Mouse (Mus musculus) olfactory bulb, adult 2 months (tissue): ENCODE measurements around the gene Rybp. TPM values are rescaled to one million over a fixed set of nuclear protein-coding genes. Genes with fewer than 3 reads are reported as not detected.

Experiments used
- H3K27ac ChIP-seq: fragments of 200-500 bp; 2 replicates; pipeline ENCODE4 v1.5.1; 2012; ENCODE audit warnings: low read depth, low read length; ENCODE audit not compliant: insufficient read depth
- H3K4me1 ChIP-seq: fragments of 200-500 bp; 2 replicates; pipeline ENCODE4 v1.6.1; 2012; ENCODE audit warnings: low read length; ENCODE audit not compliant: control insufficient read depth, insufficient read depth
- H3K4me3 ChIP-seq: fragments of 200-500 bp; 2 replicates; pipeline ENCODE4 v1.5.1; 2012; ENCODE audit warnings: mild to moderate bottlenecking, low read depth, low read length, moderate library complexity; ENCODE audit not compliant: insufficient read depth
- CTCF ChIP-seq: fragments of 200-500 bp; IDR thresholded peaks from 2 replicates; pipeline ENCODE4 v1.5.1; 2012; ENCODE audit warnings: low read depth, mild to moderate bottlenecking, low read length, moderate library complexity; ENCODE audit not compliant: insufficient read depth
- POLR2A ChIP-seq: fragments of 200-500 bp; IDR thresholded peaks from 2 replicates; pipeline ENCODE4 v1.6.1; 2012; ENCODE audit warnings: mild to moderate bottlenecking, low read depth, low read length, moderate library complexity; ENCODE audit not compliant: insufficient read depth
- WGBS: fragments of 180-500 bp; shearing (Covaris S2); methylation state at CpG from one replicate; pipeline ENCODE4 v1.1.7; 2018; 5-methylcytosine and 5-hydroxymethylcytosine counted together
- polyA plus RNA-seq: library from polyadenylated mRNA; stranded (reverse); fragments of >200 nt; gene quantifications from 2 replicates; pipeline ENCODE4 v1.2.4, GENCODE M21; 2012; ENCODE audit warnings: low replicate concordance; ENCODE audit not compliant: missing spikeins, insufficient read depth, insufficient read length

The Rybp gene
- polyA plus RNA-seq, 1 experiment: not detected

DNA sequence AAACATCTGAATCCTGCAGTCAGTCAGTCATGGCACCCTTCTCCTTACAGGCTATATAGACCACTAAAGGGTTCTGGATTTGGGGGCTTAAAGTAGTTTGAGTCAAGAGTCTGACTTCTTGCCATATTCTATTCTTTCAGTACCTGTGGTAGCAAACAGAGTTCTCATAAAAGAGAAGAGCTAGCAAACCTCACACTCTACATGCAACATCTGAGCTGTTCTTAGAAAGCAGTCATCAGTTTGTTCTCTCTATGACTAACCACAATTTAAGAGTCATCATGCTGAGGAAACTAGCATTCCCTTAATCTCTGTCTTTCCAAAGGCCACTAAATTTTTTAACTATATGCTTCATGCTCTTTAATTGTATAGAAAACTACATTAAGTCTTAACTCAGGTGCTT lies 11.6 kb downstream of the Rybp start:
- Histone ChIP-seq H3K4me1 (peaks cover 3% of the 10 kb centered on the region; the same call in 1 of the 2 replicates), H3K27ac (no peak overlapping the region), H3K4me3 (no peak overlapping the region)
- TF ChIP-seq CTCF (no peak), POLR2A (no peak)

GRCm38 (mm10) chr6:100273556-100273955 lies 13.7 kb downstream of the Rybp start:
- TF ChIP-seq POLR2A (no peak), CTCF (no peak)
- 44% methylated on average over 1 of the region's 1 CpGs for WGBS
- H3K4me3 ChIP-seq: no peak overlapping the region
- H3K4me1 ChIP-seq: no peaks in the 10 kb centered on the region
- no peak overlapping the region for H3K27ac ChIP-seq

DNA sequence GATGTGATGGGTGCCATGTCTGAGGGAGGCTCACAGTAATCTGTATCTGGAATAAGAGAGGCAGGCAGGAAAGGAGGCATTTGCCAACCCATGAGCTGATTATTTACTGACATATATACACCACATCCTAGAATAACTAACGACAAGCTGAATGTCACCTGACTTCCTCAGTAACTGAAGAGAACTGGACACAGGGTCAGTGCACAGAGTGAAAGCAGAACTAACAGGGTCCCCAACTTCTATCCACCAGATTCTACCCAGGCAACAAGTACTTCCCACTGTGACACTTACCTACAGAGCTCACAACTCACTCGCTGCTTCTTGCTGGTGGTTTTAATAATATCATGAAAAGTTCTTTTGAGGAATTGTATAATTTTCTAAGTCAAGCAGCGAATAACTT lies 15.3 kb downstream of the Rybp start:
- 75% methylated on average over 3 of the region's 3 CpGs for WGBS
- TF ChIP-seq CTCF: no peak
- no peak for TF ChIP-seq POLR2A
- no peaks in the 10 kb centered on the region for H3K4me1 ChIP-seq

DNA sequence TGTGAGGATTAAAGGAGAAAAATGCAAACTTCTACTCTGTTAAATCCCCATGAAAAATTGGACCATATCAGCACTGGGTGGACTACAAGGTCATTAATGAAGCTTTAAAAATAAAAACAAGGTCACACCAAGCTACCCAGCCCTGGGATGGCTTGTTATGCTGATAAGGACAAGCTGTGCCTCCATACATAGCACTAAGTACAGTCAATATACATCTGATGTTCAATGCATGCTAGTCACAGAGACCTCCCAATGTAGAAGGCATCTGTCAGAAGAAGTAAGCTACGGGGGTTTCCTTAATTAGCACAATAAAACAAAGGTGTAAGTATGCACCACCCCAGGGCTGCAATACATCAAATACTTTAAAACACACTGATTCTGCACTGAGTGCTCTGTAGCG lies 16.5 kb downstream of the Rybp start:
- no peak overlapping the region for H3K27ac ChIP-seq
- no peak for TF ChIP-seq CTCF
- no peak for TF ChIP-seq POLR2A
- H3K4me3 ChIP-seq: no peak overlapping the region
- 73% methylated on average over 2 of the region's 2 CpGs for WGBS
- no peaks in the 10 kb centered on the region for H3K4me1 ChIP-seq

More for the DNA sequence above, 15.3 kb downstream of the Rybp start:
- Histone ChIP-seq H3K4me3 (no peak overlapping the region), H3K27ac (no peak overlapping the region)

DNA sequence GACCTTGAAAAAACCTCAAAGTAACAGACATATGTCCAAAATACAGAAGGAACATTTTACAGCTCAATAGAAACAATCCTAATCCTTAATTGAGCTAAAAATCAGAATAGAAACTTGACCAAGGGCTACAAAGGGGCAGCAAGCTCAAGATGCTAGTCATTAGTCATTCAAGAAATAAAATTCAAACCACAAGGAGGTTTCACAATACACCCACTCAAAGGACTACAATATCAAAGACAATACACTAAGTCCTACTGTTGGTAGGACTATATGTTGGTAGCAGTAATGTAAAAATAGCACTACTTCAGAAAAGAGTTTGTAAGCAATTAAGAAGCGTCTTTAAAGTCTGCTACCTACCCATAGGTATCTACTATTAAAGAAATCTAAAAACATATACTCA lies 27.7 kb downstream of the Rybp start:
- TF ChIP-seq POLR2A (no peak), CTCF (no peak)

GRCm38 (mm10) chr6:100258278-100258677 lies 29.0 kb downstream of the Rybp start:
- no peak overlapping the region for H3K4me3 ChIP-seq
- H3K27ac ChIP-seq: no peak overlapping the region
- no peaks in the 10 kb centered on the region for H3K4me1 ChIP-seq
- TF ChIP-seq CTCF: no peak
- no peak for TF ChIP-seq POLR2A

More for the DNA sequence above, 27.7 kb downstream of the Rybp start:
- no peak overlapping the region for H3K27ac ChIP-seq
- WGBS: 92% methylated on average over 1 of the region's 1 CpGs
- H3K4me3 ChIP-seq: no peak overlapping the region
- no peaks in the 10 kb centered on the region for H3K4me1 ChIP-seq

GRCm38 (mm10) chr6:100255411-100255810 lies 31.9 kb downstream of the Rybp start:
- no peak overlapping the region for H3K4me3 ChIP-seq
- H3K4me1 ChIP-seq: no peaks in the 10 kb centered on the region
- no peak for TF ChIP-seq POLR2A
- no peak for TF ChIP-seq CTCF
- no peak overlapping the region for H3K27ac ChIP-seq
- 38% methylated on average over 1 of the region's 1 CpGs for WGBS

DNA sequence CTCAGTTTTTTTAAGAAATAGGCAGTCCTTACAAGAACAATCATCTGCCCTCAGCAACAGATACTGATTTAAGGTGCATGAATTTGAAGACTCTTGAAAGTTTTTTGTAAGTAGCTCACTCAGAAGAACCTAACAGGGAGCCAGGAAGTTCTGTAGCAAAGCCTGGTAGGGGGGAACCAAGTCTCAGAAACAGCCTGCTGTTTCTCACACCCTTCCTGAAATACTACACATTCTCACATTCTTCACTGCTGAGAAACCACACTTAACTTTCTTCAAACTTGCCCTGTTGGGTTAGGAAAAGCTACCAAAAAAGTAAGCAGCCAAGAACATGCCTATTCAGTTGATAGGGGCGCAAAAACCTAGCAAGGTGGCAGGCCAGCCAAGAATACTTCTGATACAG lies 32.6 kb downstream of the Rybp start:
- H3K27ac ChIP-seq: no peak overlapping the region
- no peak overlapping the region for H3K4me3 ChIP-seq
- TF ChIP-seq CTCF: no peak
- TF ChIP-seq POLR2A: no peak
- 44% methylated on average over 1 of the region's 1 CpGs for WGBS
- H3K4me1 ChIP-seq: no peaks in the 10 kb centered on the region

- Histone ChIP-seq H3K4me1 (no peaks in the 10 kb centered on the region), H3K4me3 (no peak overlapping the region), H3K27ac (no peak overlapping the region)
- TF ChIP-seq CTCF: no peak
- no peak for TF ChIP-seq POLR2A
- 74% methylated on average over 3 of the region's 3 CpGs for WGBS
Observed at GRCm38 (mm10) chr6:100244474-100244873, 42.8 kb downstream of the Rybp start.

DNA sequence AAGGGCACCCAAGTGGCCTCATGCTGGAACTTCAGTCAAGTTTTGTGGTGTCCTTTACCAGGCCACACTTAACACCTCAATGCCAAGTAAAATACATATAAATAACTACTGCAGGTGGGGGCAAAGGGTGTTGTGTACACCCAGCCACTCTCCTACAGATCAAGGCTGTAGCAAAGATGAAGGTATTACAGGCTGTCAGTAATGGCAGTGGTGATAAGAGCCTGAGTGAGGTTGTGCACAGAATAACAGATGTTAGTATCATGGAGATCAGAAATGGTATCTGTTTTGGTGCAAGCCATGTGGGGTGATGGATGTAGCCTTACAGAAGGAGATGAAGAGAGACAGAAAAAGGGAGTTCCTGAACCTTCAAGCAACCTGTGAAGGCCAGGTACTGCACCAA lies 52.2 kb downstream of the Rybp start:
- H3K4me1 ChIP-seq: no peaks in the 10 kb centered on the region
- no peak overlapping the region for H3K27ac ChIP-seq
- H3K4me3 ChIP-seq: no peak overlapping the region
- TF ChIP-seq POLR2A (no peak), CTCF (no peak)

DNA sequence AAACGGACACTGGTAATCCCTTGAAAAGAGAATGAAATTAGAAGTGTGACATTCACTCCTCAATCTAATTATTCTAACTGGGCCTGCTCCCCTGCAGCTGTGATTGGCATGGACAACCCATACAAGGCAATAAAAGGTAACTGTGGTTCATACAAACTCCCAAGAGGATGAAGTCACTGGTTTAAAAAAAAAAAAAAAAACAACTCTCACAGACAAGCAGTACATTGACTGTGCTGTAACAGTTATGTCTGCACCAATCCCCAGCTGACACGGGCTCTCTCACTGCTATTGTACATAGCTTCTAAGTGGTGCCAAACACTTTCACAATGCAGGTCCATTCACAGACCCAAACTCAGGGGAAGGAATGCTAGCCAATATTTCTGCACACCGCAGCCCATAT lies 53.8 kb downstream of the Rybp start:
- WGBS: 40% methylated on average over 3 of the region's 3 CpGs
- no peak overlapping the region for H3K27ac ChIP-seq
- H3K4me1 ChIP-seq: no peaks in the 10 kb centered on the region
- H3K4me3 ChIP-seq: no peak overlapping the region
- TF ChIP-seq CTCF (no peak), POLR2A (no peak)
